Mouse (Mus musculus) neural tube, embryonic 10.5 days (tissue): ENCODE data around the gene Hoxc10.
A peak's percentile ranks its signal among the peaks of the same experiment; 100 is the strongest.

Source experiments
- DNase-seq: peaks from one replicate; pipeline ENCODE4 v3.0.0-alpha.2; 2017; ENCODE audit warnings: low spot score; ENCODE audit errors: extremely low spot score

Gene Hoxc10

GRCm38 (mm10) chr15:102943468-102943813 lies 23.2 kb upstream of the Hoxc10 start:
- DNase-seq = no peak

GRCm38 (mm10) chr15:102945185-102946077 lies 21.2 kb upstream of the Hoxc10 start:
- DNase-seq = no peak

- no peak for DNase-seq
Measured at GRCm38 (mm10) chr15:102947276-102947675, 19.3 kb upstream of the Hoxc10 start.

GRCm38 (mm10) chr15:102948842-102949241 lies 17.8 kb upstream of the Hoxc10 start:
- no peak for DNase-seq

- no peak for DNase-seq
Measured at GRCm38 (mm10) chr15:102949696-102950095, 16.9 kb upstream of the Hoxc10 start.

- no peak for DNase-seq
Measured at GRCm38 (mm10) chr15:102950877-102951276, 15.7 kb upstream of the Hoxc10 start.

- DNase-seq = no peak
Measured at GRCm38 (mm10) chr15:102953561-102953960, 13.0 kb upstream of the Hoxc10 start.

GRCm38 (mm10) chr15:102954192-102955006 lies 12.2 kb upstream of the Hoxc10 start, which contains the start of gene Hoxc11:
Gene Hoxc11 (plus strand): TSS chr15:102954427.
- peak; percentile 75 for DNase-seq

GRCm38 (mm10) chr15:102955007-102955382 lies 11.6 kb upstream of the Hoxc10 start:
- no peak for DNase-seq

- DNase-seq = peak; percentile 85
Measured at GRCm38 (mm10) chr15:102955833-102956640, 10.6 kb upstream of the Hoxc10 start.

- no peak for DNase-seq
Measured at GRCm38 (mm10) chr15:102956906-102957305, 9.7 kb upstream of the Hoxc10 start.

GRCm38 (mm10) chr15:102959663-102960191 lies 6.9 kb upstream of the Hoxc10 start:
- DNase-seq = no peak

GRCm38 (mm10) chr15:102961728-102962127 lies 4.9 kb upstream of the Hoxc10 start:
- no peak for DNase-seq

- no peak for DNase-seq
Measured at GRCm38 (mm10) chr15:102962492-102962891, 4.1 kb upstream of the Hoxc10 start.

- DNase-seq = no peak
Measured at GRCm38 (mm10) chr15:102963259-102963658, 3.3 kb upstream of the Hoxc10 start.

GRCm38 (mm10) chr15:102963671-102964640 lies 2.6 kb upstream of the Hoxc10 start:
- peak; percentile 83 for DNase-seq

GRCm38 (mm10) chr15:102965003-102965891 lies 1.3 kb upstream of the Hoxc10 start:
- DNase-seq = no peak

GRCm38 (mm10) chr15:102965892-102966775 lies 462 bp upstream of the Hoxc10 start:
- DNase-seq = peak; percentile 97
